Mouse (Mus musculus): ENCODE results near the gene Clpx.

GRCm38 (mm10) chr9:65273048-65273809, 20.8 kb upstream of the Clpx start:
- TF ChIP-seq MAFK (IDR thresholded peaks at IDR 0.05; ENCODE audit: insufficient read depth, low read depth, low read length) (no peak), CHD2 (IDR thresholded peaks at IDR 0.05; ENCODE audit: low read depth, low read length) (no peak), HCFC1 (IDR thresholded peaks at IDR 0.05; ENCODE audit: borderline replicate concordance, insufficient read depth, low read length) (no peak), ZNF384 (IDR thresholded peaks at IDR 0.05; ENCODE audit: low read depth, low read length) (no peak)

Measured in ES-E14 (cell line).